Mouse (Mus musculus) bone marrow, adult 2 months (tissue): ENCODE data around the gene Usf1.

Experiments
- CTCF ChIP-seq: fragments of 200-500 bp; IDR thresholded peaks from 2 replicates; pipeline ENCODE4 v1.5.1; 2011; ENCODE audit warnings: low read length, control low read depth; ENCODE audit not compliant: control insufficient read depth, insufficient read depth
- POLR2A ChIP-seq: fragments of 200-500 bp; IDR thresholded peaks from 2 replicates; pipeline ENCODE4 v1.6.1; 2011; ENCODE audit warnings: low read depth, mild to moderate bottlenecking, control low read depth, low read length, borderline replicate concordance; ENCODE audit not compliant: control insufficient read depth

DNA sequence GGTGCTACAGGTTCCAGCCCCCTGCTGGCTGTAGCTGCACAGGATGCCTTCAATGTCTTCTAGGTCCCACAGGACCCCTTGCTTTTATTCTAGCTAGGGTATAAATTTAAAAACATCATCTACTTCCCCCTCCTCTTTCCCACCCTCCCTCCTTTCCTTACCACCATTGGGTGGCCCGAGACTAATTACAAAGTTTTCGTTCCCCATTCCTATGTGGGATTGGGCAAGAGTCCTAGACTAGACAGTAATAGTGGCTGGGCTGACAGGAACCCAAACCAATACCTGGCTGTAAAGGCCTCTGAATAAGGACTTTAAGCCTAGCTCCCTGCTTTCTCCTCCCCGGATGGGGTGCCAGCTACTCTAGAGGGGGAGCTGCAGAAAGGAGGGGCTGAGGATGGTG is 52.0 kb downstream of the Usf1 start:
- TF ChIP-seq CTCF (no peak), POLR2A (no peak)
